Mouse (Mus musculus): ENCODE measurements at regions not wholly inside any gene's neighbourhood (a gene's known extent, or its start where the extent isn't known, plus 50 kb on each side); places are given as distances from the start of the nearest gene placed in this dataset.

DNA sequence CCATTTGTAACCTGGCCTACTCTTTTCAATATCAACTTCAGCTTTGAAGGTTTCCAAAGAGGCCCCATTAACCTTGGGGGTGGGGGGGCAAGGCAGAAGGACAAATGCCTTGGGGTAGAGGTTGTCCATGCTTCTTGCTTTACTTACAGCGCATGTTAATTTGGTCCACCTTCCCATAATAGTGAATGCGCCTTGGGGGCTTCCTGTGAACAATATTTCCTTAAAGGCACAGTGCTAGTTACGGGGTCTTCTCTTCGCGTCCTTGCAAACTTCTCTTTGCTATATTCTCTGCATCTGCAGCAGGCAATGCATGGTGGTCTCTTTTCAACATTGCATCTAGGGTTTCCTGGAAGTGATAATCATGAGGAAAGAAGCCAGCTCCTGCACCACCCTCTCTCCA is 111.3 kb upstream of the Rtl1 start:
- no peak for TF ChIP-seq GATA1 (IDR thresholded peaks at IDR 0.05; ENCODE audit: borderline replicate concordance, low read length)
- TF ChIP-seq FLI1 (IDR thresholded peaks at IDR 0.05; ENCODE audit: low read length), result no peak
